Mouse (Mus musculus) embryonic facial prominence, embryonic 13.5 days (tissue): ENCODE results near the gene Aspa. TPM values are rescaled to one million over a fixed set of nuclear protein-coding genes. Genes with fewer than 3 reads are reported as not detected.
"Not testable (repeated sequence)": the region's sequence is repeated elsewhere in the genome, so short reads cannot be mapped to it uniquely, and the experiment has no call there.

Experiments used
- ATAC-seq: fragments of 200-750 bp; cut with Nextera tagmentation; 2 replicates; pipeline ENCODE4 v1.8.0; 2017; ENCODE audit warnings: low read depth; ENCODE audit not compliant: insufficient number of reproducible peaks, insufficient read depth, low FRiP score, low TSS enrichment
- H3K27ac ChIP-seq: fragments of 300-500 bp; sonication (generic); 2 replicates; pipeline ENCODE4 v1.5.1; 2015; ENCODE audit warnings: moderate library complexity, mild to moderate bottlenecking, inconsistent platforms
- H3K27me3 ChIP-seq: fragments of 300-500 bp; sonication (generic); 2 replicates; pipeline ENCODE4 v1.6.1; 2015; ENCODE audit warnings: mild to moderate bottlenecking, inconsistent platforms
- H3K36me3 ChIP-seq: fragments of 300-500 bp; sonication (generic); 2 replicates; pipeline ENCODE4 v1.6.1; 2015; ENCODE audit warnings: mild to moderate bottlenecking, inconsistent platforms
- H3K4me1 ChIP-seq: fragments of 300-500 bp; sonication (generic); 2 replicates; pipeline ENCODE4 v1.6.1; 2015; ENCODE audit warnings: inconsistent platforms
- H3K4me2 ChIP-seq: fragments of 300-500 bp; sonication (generic); 2 replicates; pipeline ENCODE4 v1.6.1; 2015; ENCODE audit warnings: moderate library complexity, mild to moderate bottlenecking, inconsistent platforms
- H3K4me3 ChIP-seq: fragments of 300-500 bp; sonication (generic); 2 replicates; pipeline ENCODE4 v1.5.1; 2015; ENCODE audit warnings: mild to moderate bottlenecking, inconsistent platforms
- H3K9ac ChIP-seq: fragments of 300-500 bp; sonication (generic); 2 replicates; pipeline ENCODE4 v1.6.1; 2015; ENCODE audit warnings: mild to moderate bottlenecking, inconsistent platforms
- H3K9me3 ChIP-seq: fragments of 300-500 bp; sonication (generic); 2 replicates; pipeline ENCODE4 v1.6.1; 2016; ENCODE audit warnings: inconsistent platforms
- WGBS: fragments of 180-500 bp; shearing (Covaris S2); methylation state at CpG from one replicate; pipeline ENCODE4 v1.1.7; 2015; ENCODE audit warnings: mixed read lengths; 5-methylcytosine and 5-hydroxymethylcytosine counted together
- polyA plus RNA-seq: library from polyadenylated mRNA; unstranded; fragments of >200 nt; fragmentation: Nextera tagmentation; extraction: Ambion mirVana; gene quantifications from 2 replicates; pipeline ENCODE4 v1.2.1, GENCODE M21; 2015

Gene Aspa
- 0.42 and 1.7 TPM in 2 replicates for polyA plus RNA-seq

GRCm38 (mm10) chr11:73329442-73329841, at the start of gene Aspa, which contains the start of the genes Gm49340 and Spata22:
TSS of gene Aspa (minus strand) at chr11:73329596.
TSS of gene Gm49340 (plus strand) at chr11:73329741.
TSS of gene Spata22 (plus strand) at chr11:73329741.
- no peaks in the 10 kb centered on the region for H3K27me3 ChIP-seq
- no peak for ATAC-seq
- no peak within 1 kb of the TSS for H3K4me3 ChIP-seq
- H3K9ac ChIP-seq: no peak within 1 kb of the TSS
- no peak within 1 kb of the TSS for H3K27ac ChIP-seq
- H3K4me2 ChIP-seq: no peak within 1 kb of the TSS
- H3K9me3 ChIP-seq: no peaks in the 10 kb centered on the region
- H3K4me1 ChIP-seq: no peaks in the 10 kb centered on the region; the same call in 1 of the 2 replicates
- H3K36me3 ChIP-seq: no peaks in the 10 kb centered on the region
- 84% methylated on average over 27 of the region's 27 CpGs for WGBS

- no peak for ATAC-seq
- H3K27ac ChIP-seq: no peak within 1 kb of the TSS
- H3K9me3 ChIP-seq: no peaks in the 10 kb centered on the region
- no peaks in the 10 kb centered on the region for H3K27me3 ChIP-seq
- no peak within 1 kb of the TSS for H3K4me3 ChIP-seq
- H3K4me1 ChIP-seq: no peaks in the 10 kb centered on the region
- H3K4me2 ChIP-seq: no peak within 1 kb of the TSS
- WGBS: 89% methylated on average over 2 of the region's 2 CpGs
- H3K9ac ChIP-seq: no peak within 1 kb of the TSS
- no peaks in the 10 kb centered on the region for H3K36me3 ChIP-seq
Observed at GRCm38 (mm10) chr11:73370946-73371345, 41.5 kb upstream of the Aspa start, which contains the start of gene Olfr376. TSS of gene Olfr376 (plus strand) at chr11:73371246.

- H3K4me1 ChIP-seq: no peaks in the 10 kb centered on the region
- H3K36me3 ChIP-seq: no peaks in the 10 kb centered on the region
- no peaks in the 10 kb centered on the region for H3K9me3 ChIP-seq
- H3K27me3 ChIP-seq: no peaks in the 10 kb centered on the region
- no peak within 1 kb of the TSS for H3K4me3 ChIP-seq
- ATAC-seq: no peak
- 39% methylated on average over 3 of the region's 3 CpGs for WGBS
- no peak within 1 kb of the TSS for H3K27ac ChIP-seq
- no peak within 1 kb of the TSS for H3K4me2 ChIP-seq
- H3K9ac ChIP-seq: no peak within 1 kb of the TSS
Observed at GRCm38 (mm10) chr11:73350483-73350882, 21.1 kb upstream of the Aspa start, which contains the start of gene Olfr20. TSS of gene Olfr20 (plus strand) at chr11:73350783.

GRCm38 (mm10) chr11:73336919-73337318, 7.5 kb upstream of the Aspa start:
- no peak for ATAC-seq
- Histone ChIP-seq H3K4me1 (no peaks in the 10 kb centered on the region), H3K4me2 (no peak overlapping the region), H3K36me3 (no peaks in the 10 kb centered on the region), H3K27ac (no peak overlapping the region), H3K27me3 (no peaks in the 10 kb centered on the region), H3K9ac (no peak overlapping the region), H3K9me3 (no peaks in the 10 kb centered on the region), H3K4me3 (no peak overlapping the region)
- 79% methylated on average over 4 of the region's 4 CpGs for WGBS

- H3K27ac ChIP-seq: no peak overlapping the region
- no peaks in the 10 kb centered on the region for H3K36me3 ChIP-seq
- 72% methylated on average over 2 of the region's 2 CpGs for WGBS
- no peaks in the 10 kb centered on the region for H3K9me3 ChIP-seq
- no peak overlapping the region for H3K4me2 ChIP-seq
- no peaks in the 10 kb centered on the region for H3K27me3 ChIP-seq
- H3K4me1 ChIP-seq: no peaks in the 10 kb centered on the region
- H3K9ac ChIP-seq: no peak overlapping the region
- no peak overlapping the region for H3K4me3 ChIP-seq
- ATAC-seq: no peak
Observed at GRCm38 (mm10) chr11:73333357-73333756, 4.0 kb upstream of the Aspa start.

DNA sequence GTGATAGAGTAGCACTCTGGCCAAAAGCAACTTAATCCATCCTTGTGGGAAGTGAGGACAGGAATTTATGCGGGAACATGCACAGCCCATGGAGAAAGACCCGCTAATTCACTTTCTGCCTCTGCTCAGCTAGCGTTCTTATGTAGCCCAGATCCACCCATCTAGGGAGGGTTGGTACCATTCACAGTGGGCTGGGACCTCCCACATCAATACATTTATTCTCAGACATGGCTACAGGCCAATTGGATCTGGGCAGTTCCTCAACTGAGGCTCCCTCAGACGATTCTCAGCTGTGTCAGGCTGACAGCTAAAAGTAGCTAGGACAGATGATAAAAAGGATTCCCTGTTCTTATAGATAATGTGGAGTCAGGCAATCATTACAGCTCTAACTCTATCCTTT, 2.0 kb downstream of the Aspa start:
- Histone ChIP-seq H3K27me3 (no peaks in the 10 kb centered on the region), H3K4me2 (no peak overlapping the region), H3K4me3 (no peak overlapping the region), H3K36me3 (no peaks in the 10 kb centered on the region), H3K9me3 (no peaks in the 10 kb centered on the region), H3K9ac (no peak overlapping the region), H3K4me1 (no peaks in the 10 kb centered on the region; the same call in 1 of the 2 replicates), H3K27ac (no peak overlapping the region)
- WGBS: 63% methylated on average over 4 of the region's 4 CpGs
- no peak for ATAC-seq

DNA sequence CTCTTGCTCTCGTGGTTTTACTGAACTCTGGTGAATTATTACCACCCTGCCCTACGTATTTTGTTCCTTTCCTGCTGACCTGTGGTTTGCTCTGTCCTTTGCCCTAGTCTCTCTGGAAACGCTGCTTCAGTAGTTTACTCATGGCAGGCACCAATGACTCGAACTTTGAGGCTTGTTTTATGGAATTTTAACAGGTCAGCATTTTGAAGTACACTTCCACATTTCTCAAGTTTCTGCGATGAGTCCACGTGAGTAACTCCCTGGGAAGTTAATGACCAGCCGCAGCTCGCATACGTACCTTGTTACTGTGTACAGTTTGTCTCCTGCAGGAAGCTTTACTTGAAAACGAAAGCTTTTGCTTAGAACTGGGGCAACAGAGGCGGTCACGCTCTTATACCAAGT, 2.9 kb downstream of the Aspa start:
- Histone ChIP-seq H3K4me2 (peak overlapping the region; percentile 44), H3K9ac (no peak overlapping the region), H3K27me3 (no peaks in the 10 kb centered on the region), H3K27ac (no peak overlapping the region), H3K4me1 (no peaks in the 10 kb centered on the region; the same call in 1 of the 2 replicates), H3K4me3 (0 out of 2 replicates have a peak overlapping the region, but pooled peaks have one; percentile 7), H3K36me3 (no peaks in the 10 kb centered on the region), H3K9me3 (no peaks in the 10 kb centered on the region)
- 29% methylated on average over 12 of the region's 12 CpGs for WGBS
- no peak for ATAC-seq

- H3K4me2 ChIP-seq: no peak overlapping the region
- WGBS: 64% methylated on average over 9 of the region's 9 CpGs
- ATAC-seq: no peak
- H3K4me3 ChIP-seq: no peak overlapping the region
- no peaks in the 10 kb centered on the region for H3K27me3 ChIP-seq
- H3K9me3 ChIP-seq: no peaks in the 10 kb centered on the region
- H3K27ac ChIP-seq: no peak overlapping the region
- no peaks in the 10 kb centered on the region; the same call in 1 of the 2 replicates for H3K4me1 ChIP-seq
- no peaks in the 10 kb centered on the region for H3K36me3 ChIP-seq
- H3K9ac ChIP-seq: no peak overlapping the region
Observed at GRCm38 (mm10) chr11:73323906-73324830, 5.2 kb downstream of the Aspa start.

- not testable (repeated sequence) for H3K27me3 ChIP-seq, ATAC-seq, H3K4me3 ChIP-seq, H3K4me1 ChIP-seq, H3K27ac ChIP-seq, H3K4me2 ChIP-seq, H3K9ac ChIP-seq, H3K36me3 ChIP-seq, H3K9me3 ChIP-seq
- 88% methylated on average over 13 of the region's 13 CpGs for WGBS
Observed at GRCm38 (mm10) chr11:73321064-73321463, 8.3 kb downstream of the Aspa start.

- not testable (repeated sequence) for H3K4me3 ChIP-seq, H3K4me1 ChIP-seq, H3K27ac ChIP-seq, H3K9ac ChIP-seq, H3K36me3 ChIP-seq, H3K9me3 ChIP-seq, H3K27me3 ChIP-seq, H3K4me2 ChIP-seq, ATAC-seq
- 78% methylated on average over 2 of the region's 2 CpGs for WGBS
Observed at GRCm38 (mm10) chr11:73318581-73318980, 10.8 kb downstream of the Aspa start.

DNA sequence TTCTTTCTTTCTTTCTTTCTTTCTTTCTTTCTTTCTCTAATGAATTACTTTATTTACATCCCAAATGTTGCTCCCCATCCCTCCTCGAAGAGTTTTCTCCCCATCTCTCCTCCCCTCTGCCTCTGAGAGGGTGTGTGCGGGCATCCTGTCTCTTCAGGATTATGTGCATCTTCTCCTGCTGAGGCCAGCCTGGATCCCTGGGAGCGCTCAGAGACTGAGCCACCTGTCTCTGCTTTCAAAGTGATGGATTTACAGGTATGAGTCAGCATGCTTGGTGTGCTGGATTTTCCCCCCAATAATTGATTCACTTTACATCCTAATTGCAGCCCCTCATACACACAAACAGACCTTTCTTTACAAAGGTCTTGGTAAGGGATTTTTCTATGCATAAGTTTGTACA, 13.4 kb downstream of the Aspa start:
- Histone ChIP-seq H3K4me3 (no peak overlapping the region), H3K36me3 (no peaks in the 10 kb centered on the region), H3K27ac (no peak overlapping the region), H3K27me3 (no peaks in the 10 kb centered on the region), H3K9me3 (no peaks in the 10 kb centered on the region), H3K9ac (no peak overlapping the region), H3K4me1 (no peaks in the 10 kb centered on the region), H3K4me2 (no peak overlapping the region)
- no peak for ATAC-seq
- 40% methylated on average over 3 of the region's 3 CpGs for WGBS

GRCm38 (mm10) chr11:73303123-73303522, 26.3 kb downstream of the Aspa start:
- H3K4me1 ChIP-seq: no peaks in the 10 kb centered on the region
- H3K36me3 ChIP-seq: no peaks in the 10 kb centered on the region
- H3K27ac ChIP-seq: no peak overlapping the region
- no peak for ATAC-seq
- no peak overlapping the region for H3K4me3 ChIP-seq
- WGBS: 27% methylated on average over 2 of the region's 2 CpGs
- H3K9ac ChIP-seq: no peak overlapping the region
- H3K27me3 ChIP-seq: no peaks in the 10 kb centered on the region
- H3K9me3 ChIP-seq: no peaks in the 10 kb centered on the region
- no peak overlapping the region for H3K4me2 ChIP-seq
